Mouse (Mus musculus): ENCODE data around the gene Zbtb45.

DNA sequence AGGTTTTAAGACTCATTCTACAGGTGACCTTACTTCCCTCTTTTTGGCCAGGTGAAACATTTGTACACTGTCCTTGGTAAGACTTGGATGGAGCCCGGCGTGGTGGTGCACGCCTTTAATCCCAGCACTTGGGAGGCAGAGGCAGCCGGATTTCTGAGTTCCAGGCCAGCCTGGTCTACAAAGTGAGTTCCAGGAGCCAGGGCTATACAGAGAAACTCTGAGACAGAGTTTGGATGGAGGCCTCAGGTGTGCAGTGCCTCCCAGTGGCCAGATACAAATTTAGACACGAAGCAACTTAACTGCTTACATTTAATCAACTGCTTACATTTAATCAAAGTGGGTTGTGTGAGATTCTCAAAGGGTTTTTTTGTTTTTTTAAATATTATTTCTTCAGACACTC, 21.2 kb upstream of the Zbtb45 start:
- TF ChIP-seq CTCF (IDR thresholded peaks at IDR 0.05; ENCODE audit: extremely low read depth, insufficient read depth, insufficient read length, insufficient replicate concordance) (no peak), POLR2A (IDR thresholded peaks at IDR 0.05; ENCODE audit: low read depth, low read length) (no peak)

Measured in spleen, adult 2 months (tissue).